Mouse (Mus musculus): ENCODE results near the gene Klf13. TPM values are rescaled to one million over a fixed set of nuclear protein-coding genes. Genes with fewer than 3 reads are reported as not detected.
A peak's percentile ranks its signal among the peaks of the same experiment; 100 is the strongest.

Klf13 gene
- polyA plus RNA-seq, 1 experiment from 2014 or later = 24.7 TPM

DNA sequence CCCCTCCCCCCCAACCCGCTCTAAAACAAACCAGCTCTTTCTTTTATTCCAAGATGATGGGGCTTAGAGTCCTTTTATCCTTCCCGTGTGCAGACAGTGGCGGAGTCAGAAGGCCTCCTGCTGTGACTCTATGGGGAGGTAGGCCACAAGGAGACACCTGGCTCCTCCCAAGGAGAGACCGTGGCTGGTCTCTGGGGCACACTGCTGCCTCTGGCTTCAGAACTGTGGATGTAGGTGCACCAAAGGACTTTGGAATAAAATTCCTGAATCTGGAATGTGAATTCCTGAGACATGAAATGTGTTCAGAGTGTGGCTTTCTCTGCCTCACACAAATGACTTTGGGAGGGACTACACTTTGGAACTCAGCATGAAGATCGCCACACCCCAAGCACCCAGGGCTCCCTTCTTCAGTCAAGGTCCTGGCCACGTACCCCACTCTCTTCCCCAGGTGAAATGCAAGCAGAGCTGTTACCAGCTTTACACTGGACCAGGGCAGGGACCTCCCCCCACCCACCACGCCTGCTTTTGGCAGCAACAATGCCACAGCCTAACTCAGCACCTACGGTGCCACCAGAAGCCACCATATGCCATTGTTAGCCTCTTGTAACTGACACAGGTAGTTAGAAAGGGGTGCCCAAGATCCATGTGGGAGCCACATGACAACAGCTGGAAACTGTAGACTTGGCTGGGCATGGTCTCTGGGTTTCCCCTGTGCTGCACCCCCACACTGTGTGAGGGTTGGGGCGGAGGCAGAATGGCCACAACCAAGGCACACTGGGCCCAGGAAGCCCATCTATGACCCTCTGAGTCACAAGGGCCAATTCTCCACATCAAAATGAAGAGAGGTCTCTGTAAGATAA is 49.4 kb downstream of the Klf13 start:
- Histone ChIP-seq H3K9ac (replicated peaks) (no peak overlapping the region), H3K4me2 (no peak overlapping the region), H3K27ac (replicated peaks) (no peak overlapping the region), H3K4me3 (replicated peaks) (no peak overlapping the region), H3K27me3 (replicated peaks) (no peaks in the 10 kb centered on the region), H3K36me3 (peaks cover 12% of the 10 kb centered on the region), H3K4me1 (peaks cover 12% of the 10 kb centered on the region; the same call in 1 of the 2 replicates), H3K9me3 (replicated peaks) (no peaks in the 10 kb centered on the region)
- no peak for ATAC-seq (ENCODE audit: low FRiP score)
- WGBS = 76% methylated on average over 9 of the region's 9 CpGs

DNA sequence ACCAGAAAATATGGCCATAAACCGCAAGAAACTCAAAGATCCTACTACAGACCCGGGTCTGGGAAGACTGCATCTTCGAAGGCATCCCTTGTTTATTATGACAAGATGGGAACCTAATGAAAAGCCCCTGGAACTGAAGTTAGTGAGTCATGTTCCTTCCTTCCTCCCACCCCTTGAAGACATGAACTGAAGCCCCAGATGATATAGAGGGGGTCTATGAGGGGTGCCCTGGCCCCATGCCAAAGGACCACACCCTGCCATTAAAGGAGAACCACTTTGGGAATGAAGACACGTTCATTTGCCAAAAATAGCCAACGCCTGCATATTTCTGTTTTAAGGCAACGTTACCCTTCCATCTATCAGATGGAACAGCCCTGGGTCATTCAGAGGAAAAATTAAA is 50.0 kb downstream of the Klf13 start:
- WGBS = 86% methylated on average over 6 of the region's 6 CpGs
- no peak overlapping the region for H3K27ac ChIP-seq (replicated peaks)
- ATAC-seq (ENCODE audit: low FRiP score) = no peak
- H3K4me1 ChIP-seq = peaks cover 9% of the 10 kb centered on the region; the same call in 1 of the 2 replicates
- H3K9ac ChIP-seq (replicated peaks) = no peak overlapping the region
- no peaks in the 10 kb centered on the region for H3K9me3 ChIP-seq (replicated peaks)
- no peak overlapping the region for H3K4me2 ChIP-seq
- no peaks in the 10 kb centered on the region for H3K27me3 ChIP-seq (replicated peaks)
- H3K4me3 ChIP-seq (replicated peaks) = no peak overlapping the region
- H3K36me3 ChIP-seq = peaks cover 12% of the 10 kb centered on the region

DNA sequence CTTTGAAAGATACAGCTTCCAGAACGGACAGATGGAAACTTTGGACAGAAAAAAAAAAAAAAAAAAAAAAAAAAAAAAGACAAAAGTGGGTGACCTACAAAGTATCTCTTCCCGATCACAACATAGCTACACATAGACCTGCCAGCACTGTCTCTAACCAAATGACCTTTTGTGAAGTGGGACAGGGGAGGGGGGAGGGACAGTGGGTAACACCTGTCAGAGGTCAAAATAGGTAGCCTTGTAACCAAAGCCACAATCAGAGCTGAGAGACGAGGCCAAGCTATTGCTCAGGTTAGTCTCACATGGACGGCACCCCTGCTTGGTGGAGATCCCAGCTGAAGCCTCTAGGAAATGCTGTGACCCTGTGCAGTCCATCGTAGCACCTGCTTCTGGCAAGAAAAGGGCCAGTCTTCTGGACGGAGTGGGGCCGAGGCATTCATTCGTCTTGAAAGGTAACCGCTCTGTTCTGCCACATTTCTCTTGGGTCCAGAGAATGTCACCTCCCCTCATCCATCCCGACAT is 51.1 kb downstream of the Klf13 start:
- no peak overlapping the region for H3K4me3 ChIP-seq (replicated peaks)
- no peak overlapping the region for H3K27ac ChIP-seq (replicated peaks)
- H3K36me3 ChIP-seq = peaks cover 12% of the 10 kb centered on the region
- no peak for ATAC-seq (ENCODE audit: low FRiP score)
- H3K4me1 ChIP-seq = peaks cover 4% of the 10 kb centered on the region; the same call in 1 of the 2 replicates
- WGBS = 88% methylated on average over 10 of the region's 10 CpGs
- no peaks in the 10 kb centered on the region for H3K27me3 ChIP-seq (replicated peaks)
- no peak overlapping the region for H3K4me2 ChIP-seq
- H3K9me3 ChIP-seq (replicated peaks) = no peaks in the 10 kb centered on the region
- H3K9ac ChIP-seq (replicated peaks) = no peak overlapping the region

DNA sequence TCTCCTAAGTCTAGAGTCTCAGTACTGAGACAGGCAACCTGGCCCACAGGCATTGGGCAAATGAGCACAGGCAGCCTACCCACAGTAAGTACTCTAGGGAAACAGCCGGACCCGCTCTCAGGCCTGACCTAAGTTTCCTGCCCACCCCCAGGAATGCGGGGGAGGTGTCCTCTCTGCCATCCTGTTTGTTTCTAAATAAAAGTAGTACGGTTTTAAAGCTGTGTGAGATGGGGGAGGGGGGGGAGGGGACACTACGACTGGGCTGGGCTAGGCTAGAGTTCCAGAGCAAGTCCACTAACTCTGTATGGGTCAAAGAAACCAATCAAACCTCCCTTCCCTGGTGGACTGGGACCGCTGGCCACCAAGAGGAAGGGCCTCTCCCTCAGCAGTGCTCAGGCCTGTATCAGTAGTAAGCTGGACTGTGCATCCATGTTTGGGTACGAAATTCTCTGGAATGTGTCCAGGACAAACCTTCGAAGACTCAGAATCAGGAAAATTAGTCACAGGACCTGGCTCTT is 51.6 kb downstream of the Klf13 start:
- H3K27ac ChIP-seq (replicated peaks) = no peak overlapping the region
- H3K4me2 ChIP-seq = no peak overlapping the region
- H3K9ac ChIP-seq (replicated peaks) = no peak overlapping the region
- H3K9me3 ChIP-seq (replicated peaks) = no peaks in the 10 kb centered on the region
- ATAC-seq (ENCODE audit: low FRiP score) = no peak
- WGBS = 71% methylated on average over 8 of the region's 8 CpGs
- H3K4me3 ChIP-seq (replicated peaks) = no peak overlapping the region
- H3K36me3 ChIP-seq = peaks cover 12% of the 10 kb centered on the region
- H3K27me3 ChIP-seq (replicated peaks) = no peaks in the 10 kb centered on the region
- H3K4me1 ChIP-seq = peaks cover 4% of the 10 kb centered on the region; the same call in 1 of the 2 replicates

DNA sequence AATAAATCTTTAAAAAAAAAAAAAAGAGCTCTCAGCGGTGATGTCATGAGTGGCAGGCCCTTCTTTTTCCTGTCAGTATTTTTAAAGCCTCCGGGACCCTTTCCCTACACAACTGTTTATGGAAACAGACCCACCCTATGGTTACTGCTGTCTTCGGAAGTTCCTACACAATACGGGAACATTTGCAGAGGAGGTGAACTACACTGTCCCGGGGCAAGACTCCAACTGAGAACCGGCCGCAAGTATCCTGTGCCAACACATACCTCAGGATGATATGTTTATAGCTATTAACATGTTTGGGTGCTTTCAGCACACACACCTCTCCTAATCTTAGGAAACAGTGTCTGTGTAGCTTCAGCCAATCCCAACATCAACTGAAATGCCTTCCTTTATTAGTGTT is 53.7 kb downstream of the Klf13 start:
- no peaks in the 10 kb centered on the region for H3K9me3 ChIP-seq (replicated peaks)
- WGBS = 87% methylated on average over 7 of the region's 7 CpGs
- no peak overlapping the region for H3K4me2 ChIP-seq
- 0 out of 2 replicates have a peak overlapping the region, but pooled peaks have one; percentile 11 for H3K27ac ChIP-seq (replicated peaks)
- H3K4me1 ChIP-seq = peaks cover 4% of the 10 kb centered on the region; the same call in 1 of the 2 replicates
- no peak overlapping the region for H3K9ac ChIP-seq (replicated peaks)
- no peaks in the 10 kb centered on the region for H3K27me3 ChIP-seq (replicated peaks)
- no peak for ATAC-seq (ENCODE audit: low FRiP score)
- H3K36me3 ChIP-seq = peaks cover 6% of the 10 kb centered on the region
- H3K4me3 ChIP-seq (replicated peaks) = no peak overlapping the region

DNA sequence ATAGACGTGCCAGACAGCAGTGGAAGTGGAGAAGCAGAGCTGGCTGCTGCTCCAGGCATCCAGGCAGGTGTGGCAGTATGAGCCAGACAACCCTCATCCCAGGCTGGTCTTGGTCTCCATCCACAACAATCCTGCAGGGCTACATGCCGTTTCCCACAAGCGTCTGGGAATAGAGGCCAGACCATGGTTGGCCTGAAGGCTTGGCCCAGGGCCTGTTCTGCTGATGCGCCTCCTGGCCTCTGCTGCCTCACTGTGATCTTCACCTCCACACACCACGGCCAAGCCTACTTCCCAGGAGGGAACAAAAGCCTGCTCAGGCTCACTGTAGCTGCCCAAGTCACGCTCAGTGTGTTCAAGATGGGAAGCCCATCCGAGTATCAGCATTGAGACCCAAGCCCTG is 56.0 kb downstream of the Klf13 start:
- no peak for ATAC-seq (ENCODE audit: low FRiP score)
- no peaks in the 10 kb centered on the region for H3K36me3 ChIP-seq
- no peak overlapping the region for H3K9ac ChIP-seq (replicated peaks)
- H3K4me2 ChIP-seq = no peak overlapping the region
- 86% methylated on average over 7 of the region's 7 CpGs for WGBS
- H3K4me1 ChIP-seq = no peaks in the 10 kb centered on the region
- H3K9me3 ChIP-seq (replicated peaks) = no peaks in the 10 kb centered on the region
- H3K27ac ChIP-seq (replicated peaks) = no peak overlapping the region
- H3K27me3 ChIP-seq (replicated peaks) = no peaks in the 10 kb centered on the region
- no peak overlapping the region for H3K4me3 ChIP-seq (replicated peaks)

DNA sequence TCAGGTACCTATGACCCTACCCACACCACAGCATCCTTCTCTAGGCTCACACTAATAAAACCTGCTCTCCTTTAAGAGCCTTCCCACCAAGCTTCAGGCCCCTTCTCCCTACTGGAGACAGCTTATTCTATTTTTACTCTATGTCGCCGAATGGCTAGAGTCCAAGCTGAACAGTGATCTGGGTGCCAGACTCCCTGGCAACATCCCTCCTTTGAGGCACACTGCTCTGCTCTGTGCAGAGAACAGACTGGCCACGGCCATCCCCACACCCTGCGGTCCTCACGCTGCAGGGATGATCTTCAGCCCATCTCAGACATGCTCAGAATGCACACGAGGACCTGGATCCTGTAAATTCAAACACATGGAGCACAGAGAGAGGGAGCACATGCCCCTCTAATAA is 59.1 kb downstream of the Klf13 start:
- H3K4me2 ChIP-seq = no peak overlapping the region
- WGBS = 71% methylated on average over 6 of the region's 6 CpGs
- no peak for ATAC-seq (ENCODE audit: low FRiP score)

DNA sequence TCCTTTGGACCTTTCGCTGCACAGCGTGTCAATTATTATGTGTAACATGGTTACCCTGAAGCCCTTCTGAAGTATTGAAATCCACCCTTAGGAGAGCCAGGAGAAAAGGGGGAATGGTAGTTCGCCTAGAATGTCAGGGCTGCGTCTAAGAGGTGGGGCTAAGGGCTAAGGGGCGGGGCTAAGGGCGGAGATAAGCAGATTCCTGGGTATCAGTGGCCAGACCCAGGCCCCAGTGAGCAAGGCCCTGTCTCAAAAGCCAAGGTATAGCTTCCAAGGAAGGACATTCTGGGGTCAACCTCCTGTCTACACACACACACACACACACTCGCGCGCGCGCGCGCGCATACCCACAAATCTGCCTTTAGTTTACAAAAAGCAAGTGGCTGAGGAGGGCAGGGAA is 61.1 kb downstream of the Klf13 start:
- Histone ChIP-seq H3K27me3 (replicated peaks) (no peaks in the 10 kb centered on the region), H3K9me3 (replicated peaks) (no peaks in the 10 kb centered on the region), H3K36me3 (no peaks in the 10 kb centered on the region), H3K4me1 (no peaks in the 10 kb centered on the region), H3K4me3 (replicated peaks) (no peak overlapping the region), H3K4me2 (no peak overlapping the region), H3K27ac (replicated peaks) (no peak overlapping the region), H3K9ac (replicated peaks) (no peak overlapping the region)
- WGBS = 30% methylated on average over 14 of the region's 14 CpGs
- ATAC-seq (ENCODE audit: low FRiP score) = no peak

More for the DNA sequence above, 59.1 kb downstream of the Klf13 start:
- Histone ChIP-seq H3K4me1 (no peaks in the 10 kb centered on the region), H3K9me3 (replicated peaks) (no peaks in the 10 kb centered on the region), H3K27me3 (replicated peaks) (no peaks in the 10 kb centered on the region), H3K4me3 (replicated peaks) (no peak overlapping the region), H3K36me3 (no peaks in the 10 kb centered on the region), H3K27ac (replicated peaks) (no peak overlapping the region), H3K9ac (replicated peaks) (no peak overlapping the region)

DNA sequence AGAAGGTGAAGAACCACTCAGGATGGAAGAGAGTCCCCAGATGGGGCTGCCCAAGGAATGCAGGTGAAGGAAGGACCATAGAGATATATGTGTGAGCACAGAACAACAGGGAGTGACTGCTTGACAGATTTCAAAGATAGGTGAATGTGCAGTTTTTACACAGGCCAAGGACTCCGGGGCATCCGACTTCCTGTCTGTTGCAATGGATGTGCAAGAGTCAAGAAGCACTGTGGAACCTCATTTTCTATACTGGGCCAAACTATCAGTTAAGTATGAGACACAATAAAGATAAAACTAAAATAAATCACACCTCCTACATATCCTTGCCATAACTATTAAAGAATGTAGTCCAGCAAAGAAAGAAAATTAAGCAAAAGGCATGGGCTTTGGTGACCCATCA is 62.1 kb downstream of the Klf13 start:
- H3K36me3 ChIP-seq = no peaks in the 10 kb centered on the region
- no peaks in the 10 kb centered on the region for H3K4me1 ChIP-seq
- ATAC-seq (ENCODE audit: low FRiP score) = no peak
- H3K27ac ChIP-seq (replicated peaks) = no peak overlapping the region
- no peak overlapping the region for H3K4me2 ChIP-seq
- no peaks in the 10 kb centered on the region for H3K27me3 ChIP-seq (replicated peaks)
- no peaks in the 10 kb centered on the region for H3K9me3 ChIP-seq (replicated peaks)
- no peak overlapping the region for H3K4me3 ChIP-seq (replicated peaks)
- no peak overlapping the region for H3K9ac ChIP-seq (replicated peaks)
- WGBS = 94% methylated on average over 2 of the region's 2 CpGs

DNA sequence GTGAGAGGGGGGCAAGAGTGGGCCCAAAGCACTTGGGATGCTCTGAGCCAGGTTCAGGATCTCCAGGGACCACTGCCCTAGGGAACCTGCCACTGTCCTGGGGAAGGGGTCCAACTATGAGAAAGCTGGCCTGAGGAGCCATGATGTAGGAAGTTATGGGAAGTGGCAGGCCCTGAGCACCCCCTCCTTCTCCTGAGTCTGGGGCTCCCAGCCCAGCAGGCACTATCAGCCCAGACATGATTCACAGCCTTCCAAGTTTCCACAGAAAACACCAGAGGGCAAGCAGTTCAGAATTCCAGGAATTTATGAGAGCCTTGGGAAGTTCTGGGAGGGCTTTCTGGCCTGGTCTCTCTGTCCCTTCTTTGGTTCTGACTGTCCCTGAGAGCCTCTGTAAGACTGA is 63.0 kb downstream of the Klf13 start:
- Histone ChIP-seq H3K4me2 (no peak overlapping the region), H3K27me3 (replicated peaks) (no peaks in the 10 kb centered on the region), H3K4me1 (no peaks in the 10 kb centered on the region), H3K9ac (replicated peaks) (no peak overlapping the region), H3K4me3 (replicated peaks) (no peak overlapping the region), H3K27ac (replicated peaks) (no peak overlapping the region), H3K9me3 (replicated peaks) (no peaks in the 10 kb centered on the region), H3K36me3 (no peaks in the 10 kb centered on the region)
- no peak for ATAC-seq (ENCODE audit: low FRiP score)

DNA sequence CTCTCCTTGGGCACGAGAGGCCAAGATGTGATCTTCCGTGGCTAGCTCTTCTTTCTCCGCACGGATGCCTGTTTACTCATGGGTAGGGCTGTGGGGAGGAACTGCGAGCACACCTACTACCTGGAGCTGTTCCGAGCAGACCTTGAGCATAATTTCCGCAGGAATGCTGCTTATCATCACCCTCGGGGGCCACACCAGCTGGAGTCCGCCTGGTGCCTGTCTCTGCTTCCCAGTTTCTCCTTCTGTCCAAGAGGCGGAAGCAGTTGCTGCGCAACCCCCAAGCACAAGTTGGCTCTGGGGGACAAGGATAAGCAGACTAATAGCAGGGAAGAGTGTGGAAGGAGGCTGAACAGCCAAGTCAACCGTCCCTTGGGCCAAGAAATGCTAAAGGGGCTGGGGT is 64.8 kb downstream of the Klf13 start:
- Histone ChIP-seq H3K27ac (replicated peaks) (no peak overlapping the region), H3K9me3 (replicated peaks) (no peaks in the 10 kb centered on the region), H3K4me3 (replicated peaks) (no peak overlapping the region), H3K27me3 (replicated peaks) (no peaks in the 10 kb centered on the region), H3K36me3 (no peaks in the 10 kb centered on the region), H3K4me2 (no peak overlapping the region), H3K4me1 (no peaks in the 10 kb centered on the region), H3K9ac (replicated peaks) (no peak overlapping the region)
- WGBS = 79% methylated on average over 12 of the region's 12 CpGs
- ATAC-seq (ENCODE audit: low FRiP score) = no peak

DNA sequence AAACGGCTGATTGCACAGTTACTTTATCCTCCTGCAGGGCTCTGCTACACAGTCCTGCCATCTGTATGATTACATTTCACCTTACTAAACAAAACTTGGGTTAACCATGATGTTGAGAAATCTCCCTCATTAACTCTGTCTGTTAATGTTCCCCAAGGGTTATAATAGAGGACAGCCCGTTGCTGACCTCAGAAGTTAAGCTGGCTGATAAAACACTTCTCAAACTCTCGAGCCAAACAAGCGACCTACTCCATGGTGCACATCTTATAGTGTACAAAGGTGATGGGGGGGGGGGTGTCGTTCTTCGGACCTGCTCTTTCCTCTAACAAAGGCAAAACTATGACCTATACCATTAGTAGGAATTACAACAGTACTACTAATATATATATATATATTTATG is 67.0 kb downstream of the Klf13 start:
- H3K4me3 ChIP-seq (replicated peaks) = no peak overlapping the region
- no peak overlapping the region for H3K4me2 ChIP-seq
- H3K9ac ChIP-seq (replicated peaks) = no peak overlapping the region
- H3K36me3 ChIP-seq = no peaks in the 10 kb centered on the region
- ATAC-seq (ENCODE audit: low FRiP score) = peak; percentile 63
- no peaks in the 10 kb centered on the region for H3K9me3 ChIP-seq (replicated peaks)
- no peaks in the 10 kb centered on the region for H3K27me3 ChIP-seq (replicated peaks)
- no peak overlapping the region for H3K27ac ChIP-seq (replicated peaks)
- WGBS = 91% methylated on average over 6 of the region's 6 CpGs
- H3K4me1 ChIP-seq = no peaks in the 10 kb centered on the region

Measured in neural tube, embryonic 15.5 days (tissue).